Mouse (Mus musculus) cerebral cortex, adult 2 months (tissue): Measurements from ENCODE around the gene Cebpb.

Experiments
- WGBS: fragments of 180-500 bp; shearing (Covaris S2); methylation state at CpG from one replicate; pipeline ENCODE4 v1.1.7; 2018; 5-methylcytosine and 5-hydroxymethylcytosine counted together

Gene Cebpb

GRCm38 (mm10) chr2:167691871-167692661 is 3.4 kb downstream of the Cebpb start:
- WGBS: 69% methylated on average over 14 of the region's 14 CpGs

GRCm38 (mm10) chr2:167692831-167693230 is 4.1 kb downstream of the Cebpb start:
- WGBS: 77% methylated on average over 3 of the region's 3 CpGs

- 92% methylated on average over 2 of the region's 2 CpGs for WGBS
Observed at GRCm38 (mm10) chr2:167693540-167693939, 4.8 kb downstream of the Cebpb start.

- WGBS: 41% methylated on average over 1 of the region's 1 CpGs
Observed at GRCm38 (mm10) chr2:167694244-167694643, 5.5 kb downstream of the Cebpb start.

GRCm38 (mm10) chr2:167694963-167695362 is 6.2 kb downstream of the Cebpb start:
- 97% methylated on average over 7 of the region's 7 CpGs for WGBS

GRCm38 (mm10) chr2:167695491-167695890 is 6.8 kb downstream of the Cebpb start:
- 93% methylated on average over 14 of the region's 14 CpGs for WGBS

- WGBS: 89% methylated on average over 7 of the region's 7 CpGs
Observed at GRCm38 (mm10) chr2:167696143-167696542, 7.4 kb downstream of the Cebpb start.

GRCm38 (mm10) chr2:167697902-167698301 is 9.2 kb downstream of the Cebpb start:
- 68% methylated on average over 5 of the region's 5 CpGs for WGBS

GRCm38 (mm10) chr2:167700018-167700417 is 11.3 kb downstream of the Cebpb start:
- 85% methylated on average over 5 of the region's 5 CpGs for WGBS

GRCm38 (mm10) chr2:167701472-167701871 is 12.8 kb downstream of the Cebpb start:
- WGBS: 75% methylated on average over 5 of the region's 5 CpGs

- 90% methylated on average over 6 of the region's 6 CpGs for WGBS
Observed at GRCm38 (mm10) chr2:167702126-167702525, 13.4 kb downstream of the Cebpb start.

GRCm38 (mm10) chr2:167704409-167704808 is 15.7 kb downstream of the Cebpb start:
- WGBS: 96% methylated on average over 4 of the region's 4 CpGs

- 93% methylated on average over 11 of the region's 11 CpGs for WGBS
Observed at GRCm38 (mm10) chr2:167706183-167706939, 17.6 kb downstream of the Cebpb start.

GRCm38 (mm10) chr2:167708373-167708772 is 19.7 kb downstream of the Cebpb start:
- WGBS: 81% methylated on average over 15 of the region's 15 CpGs

- WGBS: 80% methylated on average over 6 of the region's 6 CpGs
Observed at GRCm38 (mm10) chr2:167709969-167710368, 21.3 kb downstream of the Cebpb start.

- 73% methylated on average over 6 of the region's 6 CpGs for WGBS
Observed at GRCm38 (mm10) chr2:167710574-167710973, 21.9 kb downstream of the Cebpb start.

- 66% methylated on average over 19 of the region's 23 CpGs for WGBS
Observed at GRCm38 (mm10) chr2:167712872-167713821, 24.4 kb downstream of the Cebpb start.

GRCm38 (mm10) chr2:167714298-167714697 is 25.6 kb downstream of the Cebpb start:
- 87% methylated on average over 6 of the region's 6 CpGs for WGBS

- WGBS: 52% methylated on average over 6 of the region's 6 CpGs
Observed at GRCm38 (mm10) chr2:167715008-167715407, 26.3 kb downstream of the Cebpb start.

GRCm38 (mm10) chr2:167717208-167717607 is 28.5 kb downstream of the Cebpb start:
- WGBS: 75% methylated on average over 1 of the region's 1 CpGs

GRCm38 (mm10) chr2:167719520-167719919 is 30.8 kb downstream of the Cebpb start:
- WGBS: 88% methylated on average over 4 of the region's 4 CpGs
